Mouse (Mus musculus): Measurements from ENCODE around the gene Adipor1. TPM values are rescaled to one million over a fixed set of nuclear protein-coding genes. Genes with fewer than 3 reads are reported as not detected.

The Adipor1 gene
- 84.4 and 87.4 TPM in 2 replicates for polyA plus RNA-seq (2014; fragmentation: Nextera tagmentation; extraction: Ambion mirVana)

DNA sequence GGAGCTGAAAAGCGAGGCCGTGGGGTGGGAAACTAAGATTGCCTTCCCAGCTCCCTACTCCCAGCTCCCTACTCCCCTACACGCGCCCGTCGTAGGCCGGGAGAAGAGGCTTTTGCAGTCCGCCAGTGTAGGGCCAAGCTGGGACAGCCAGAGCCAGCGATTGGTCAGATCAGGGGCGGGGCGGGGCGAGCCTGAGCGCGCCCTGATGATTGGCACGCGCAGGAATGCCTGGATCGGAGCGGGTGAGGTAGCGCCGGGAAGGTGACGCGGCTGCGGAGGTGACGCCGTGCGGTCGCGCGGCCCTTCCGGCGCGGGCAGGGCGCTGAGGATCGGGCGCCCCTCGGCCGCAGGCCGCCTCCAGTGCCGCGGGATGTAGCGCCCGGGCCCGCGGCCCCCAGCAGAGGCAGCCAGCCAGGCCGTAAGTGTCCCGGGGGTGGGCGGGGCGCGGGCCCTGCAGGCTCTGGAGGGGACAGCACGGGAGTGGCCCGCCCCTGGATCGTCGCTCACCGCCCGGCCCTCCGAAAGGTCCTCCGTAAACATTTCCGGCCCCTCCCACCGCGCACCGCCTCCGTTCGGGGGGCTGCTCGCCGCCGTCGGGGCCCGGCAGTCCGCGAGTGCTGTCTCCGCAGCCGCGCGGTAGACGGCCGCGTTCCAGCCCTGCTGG, at the start of gene Adipor1:
Gene Adipor1, plus strand, starts transcription at position 211 of the 664 bp plus-strand sequence.
- ATAC-seq (ENCODE audit: low read depth), result peak; percentile 100
- H3K4me1 ChIP-seq (ENCODE audit: control insufficient read depth, insufficient read depth, low read length), result peaks cover 42% of the 10 kb centered on the region
- peak within 1 kb of the TSS; percentile 96 for H3K27ac ChIP-seq (ENCODE audit: low read depth, low read length)
- peak within 1 kb of the TSS; percentile 95 for H3K9ac ChIP-seq (replicated peaks; ENCODE audit: low read depth, low read length)
- H3K4me2 ChIP-seq (ENCODE audit: low read depth, low read length), result peak within 1 kb of the TSS; percentile 79
- no peaks in the 10 kb centered on the region for H3K36me3 ChIP-seq (ENCODE audit: control insufficient read depth, insufficient read depth, low read length)
- H3K27me3 ChIP-seq (ENCODE audit: control insufficient read depth, insufficient read depth, low read length), result no peaks in the 10 kb centered on the region
- peak within 1 kb of the TSS; percentile 87 for H3K4me3 ChIP-seq (ENCODE audit: low read depth, low read length)
- H3K9me3 ChIP-seq (ENCODE audit: control insufficient read depth, low read length), result no peaks in the 10 kb centered on the region
- WGBS, result under 1% methylated on average over 71 of the region's 77 CpGs

DNA sequence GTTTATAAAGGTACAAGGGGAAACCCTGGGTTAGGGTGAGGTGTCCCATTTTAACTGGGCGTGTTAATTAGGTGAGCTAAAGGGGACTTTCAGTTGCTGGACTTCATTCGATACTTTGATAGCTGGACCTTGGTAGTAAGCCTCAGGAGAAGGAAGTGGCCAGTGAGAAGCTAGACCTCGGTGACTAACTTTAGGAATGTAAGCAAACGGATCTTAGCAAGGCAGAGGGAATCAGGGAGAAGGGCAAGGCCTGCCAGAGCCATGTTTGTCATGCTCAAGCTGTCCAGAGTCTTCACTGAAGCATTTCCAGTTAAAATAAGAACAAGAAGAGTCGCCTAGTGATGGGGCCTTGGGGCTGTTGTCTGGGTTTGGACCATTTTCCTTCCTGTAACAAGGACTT, 49.7 kb upstream of the Adipor1 start:
- H3K27ac ChIP-seq (ENCODE audit: low read depth, low read length), result no peak overlapping the region
- no peak for ATAC-seq (ENCODE audit: low read depth)
- no peak overlapping the region for H3K4me3 ChIP-seq (ENCODE audit: low read depth, low read length)
- no peaks in the 10 kb centered on the region for H3K36me3 ChIP-seq (ENCODE audit: control insufficient read depth, insufficient read depth, low read length)
- no peaks in the 10 kb centered on the region for H3K27me3 ChIP-seq (ENCODE audit: control insufficient read depth, insufficient read depth, low read length)
- H3K4me1 ChIP-seq (ENCODE audit: control insufficient read depth, insufficient read depth, low read length), result peaks cover 7% of the 10 kb centered on the region; the same call in 1 of the 2 replicates
- 65% methylated on average over 5 of the region's 5 CpGs for WGBS
- no peaks in the 10 kb centered on the region for H3K9me3 ChIP-seq (ENCODE audit: control insufficient read depth, low read length)
- H3K9ac ChIP-seq (replicated peaks; ENCODE audit: low read depth, low read length), result no peak overlapping the region
- H3K4me2 ChIP-seq (ENCODE audit: low read depth, low read length), result no peak overlapping the region

DNA sequence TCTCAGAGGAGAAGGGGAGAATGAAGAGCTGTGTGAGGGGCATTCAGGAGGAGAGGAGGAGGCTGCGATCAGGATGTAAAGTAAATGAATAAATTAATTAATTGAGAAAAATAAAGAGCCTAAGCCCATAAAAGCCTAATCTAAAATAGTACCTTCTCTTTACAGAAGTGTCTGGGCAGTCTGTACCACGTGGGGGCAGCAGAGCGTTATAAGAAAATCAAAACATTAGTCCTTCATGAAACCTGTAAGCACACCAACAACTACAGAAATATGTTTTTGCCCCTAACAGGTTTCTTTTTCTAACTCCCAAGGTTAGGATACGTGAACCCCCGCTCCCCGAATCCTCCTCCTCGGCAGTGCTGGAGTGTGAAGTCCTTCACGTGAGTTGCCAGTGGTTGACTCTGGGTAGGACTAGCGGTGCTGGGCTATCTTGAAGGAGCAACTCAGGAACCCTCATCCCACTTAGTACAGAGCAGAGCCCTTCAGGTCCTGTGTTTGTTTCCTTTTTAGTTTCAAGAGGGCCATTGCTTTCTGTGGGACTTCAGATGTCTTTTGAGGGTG, 46.3 kb upstream of the Adipor1 start:
- Histone ChIP-seq H3K4me1 (ENCODE audit: control insufficient read depth, insufficient read depth, low read length) (no peaks in the 10 kb centered on the region), H3K27ac (ENCODE audit: low read depth, low read length) (no peak overlapping the region), H3K9me3 (ENCODE audit: control insufficient read depth, low read length) (no peaks in the 10 kb centered on the region), H3K27me3 (ENCODE audit: control insufficient read depth, insufficient read depth, low read length) (no peaks in the 10 kb centered on the region), H3K4me3 (ENCODE audit: low read depth, low read length) (no peak overlapping the region), H3K36me3 (ENCODE audit: control insufficient read depth, insufficient read depth, low read length) (no peaks in the 10 kb centered on the region), H3K4me2 (ENCODE audit: low read depth, low read length) (no peak overlapping the region), H3K9ac (replicated peaks; ENCODE audit: low read depth, low read length) (no peak overlapping the region)
- ATAC-seq (ENCODE audit: low read depth), result no peak
- 57% methylated on average over 9 of the region's 9 CpGs for WGBS

DNA sequence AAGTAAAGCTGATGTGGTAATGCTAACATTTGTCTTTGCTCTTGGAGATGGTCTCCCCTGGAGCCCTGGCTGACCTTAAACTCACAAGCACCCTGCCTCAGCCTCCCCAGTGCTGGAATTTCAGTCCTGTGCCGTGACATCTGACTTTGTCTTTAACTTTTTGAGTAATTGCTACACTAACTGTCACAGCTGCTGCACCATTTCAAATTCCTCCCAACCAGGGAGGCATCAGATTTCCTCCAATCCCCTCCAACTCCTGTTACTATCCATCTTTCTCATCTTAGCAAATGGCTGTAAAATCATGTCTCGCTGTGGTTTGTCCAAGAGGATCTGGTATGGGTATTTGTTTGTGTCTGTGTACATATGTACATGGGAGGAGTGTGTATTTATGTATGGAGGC, 41.1 kb upstream of the Adipor1 start:
- Histone ChIP-seq H3K27me3 (ENCODE audit: control insufficient read depth, insufficient read depth, low read length) (no peaks in the 10 kb centered on the region), H3K36me3 (ENCODE audit: control insufficient read depth, insufficient read depth, low read length) (no peaks in the 10 kb centered on the region), H3K9ac (replicated peaks; ENCODE audit: low read depth, low read length) (no peak overlapping the region), H3K4me3 (ENCODE audit: low read depth, low read length) (no peak overlapping the region), H3K27ac (ENCODE audit: low read depth, low read length) (no peak overlapping the region), H3K4me2 (ENCODE audit: low read depth, low read length) (no peak overlapping the region), H3K9me3 (ENCODE audit: control insufficient read depth, low read length) (no peaks in the 10 kb centered on the region), H3K4me1 (ENCODE audit: control insufficient read depth, insufficient read depth, low read length) (no peaks in the 10 kb centered on the region)
- ATAC-seq (ENCODE audit: low read depth), result no peak
- 81% methylated on average over 2 of the region's 2 CpGs for WGBS

DNA sequence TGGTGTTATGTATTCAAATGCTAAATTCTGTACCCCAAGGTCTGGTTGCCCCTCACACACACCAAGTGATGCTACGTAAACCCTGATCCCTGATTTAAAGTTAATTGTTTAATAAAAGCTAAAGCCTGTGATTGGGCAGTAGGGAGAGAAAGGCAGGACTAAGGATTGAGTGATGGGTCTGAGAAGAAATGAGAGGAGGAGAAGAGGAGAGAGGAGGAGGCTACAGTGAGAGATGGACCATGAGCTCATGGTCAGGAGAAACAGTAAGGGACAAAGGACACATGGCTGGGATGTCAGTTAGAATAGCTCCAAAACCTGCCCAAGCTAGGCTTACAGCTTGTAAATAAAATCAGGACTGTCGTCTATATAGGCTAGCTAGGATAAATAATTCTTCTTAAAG, 34.1 kb upstream of the Adipor1 start:
- no peak overlapping the region for H3K4me3 ChIP-seq (ENCODE audit: low read depth, low read length)
- H3K9me3 ChIP-seq (ENCODE audit: control insufficient read depth, low read length), result no peaks in the 10 kb centered on the region
- no peak overlapping the region for H3K4me2 ChIP-seq (ENCODE audit: low read depth, low read length)
- no peaks in the 10 kb centered on the region for H3K27me3 ChIP-seq (ENCODE audit: control insufficient read depth, insufficient read depth, low read length)
- no peak overlapping the region for H3K9ac ChIP-seq (replicated peaks; ENCODE audit: low read depth, low read length)
- 74% methylated on average over 2 of the region's 2 CpGs for WGBS
- no peaks in the 10 kb centered on the region for H3K4me1 ChIP-seq (ENCODE audit: control insufficient read depth, insufficient read depth, low read length)
- ATAC-seq (ENCODE audit: low read depth), result no peak
- no peaks in the 10 kb centered on the region for H3K36me3 ChIP-seq (ENCODE audit: control insufficient read depth, insufficient read depth, low read length)
- no peak overlapping the region for H3K27ac ChIP-seq (ENCODE audit: low read depth, low read length)

DNA sequence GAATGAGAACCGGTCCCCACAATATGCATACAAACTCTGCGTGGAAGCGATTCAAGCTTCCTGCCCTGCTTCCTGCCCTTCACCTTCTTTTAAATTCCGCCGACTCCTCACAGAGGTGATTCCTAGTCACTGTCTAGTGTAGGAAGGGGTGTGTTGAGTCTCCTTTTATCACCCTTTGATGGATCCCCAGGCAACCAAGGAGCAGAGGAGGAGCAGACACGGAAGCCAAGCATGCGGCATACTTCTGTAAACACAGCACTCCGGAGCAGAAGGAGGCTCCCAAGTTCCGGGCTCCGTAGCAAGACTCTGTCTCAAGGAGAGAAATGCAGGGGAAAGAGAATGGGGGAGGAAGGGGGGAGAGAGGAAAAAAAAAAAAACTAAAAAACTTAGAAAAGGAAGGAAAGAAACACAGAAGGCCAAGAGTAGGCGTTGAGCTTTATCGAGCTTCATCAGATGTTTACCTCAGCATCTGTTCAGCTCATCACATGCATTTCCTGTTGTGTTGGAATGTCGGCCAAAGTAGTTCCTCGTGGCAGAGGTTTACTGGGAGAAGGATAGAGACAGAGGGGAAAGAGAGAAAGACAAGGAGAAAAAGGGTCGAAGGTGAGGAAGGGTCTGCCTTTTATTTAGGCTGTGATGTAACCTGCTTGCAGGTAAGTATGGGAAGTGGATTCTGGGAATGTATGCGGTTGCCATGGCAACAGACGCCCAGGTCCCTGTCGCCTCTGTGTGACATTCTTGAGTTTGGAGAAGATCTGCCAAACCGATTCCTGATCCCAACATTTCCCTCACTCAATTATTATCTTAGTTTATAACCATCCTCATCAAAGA, 33.2 kb upstream of the Adipor1 start:
- Histone ChIP-seq H3K9ac (replicated peaks; ENCODE audit: low read depth, low read length) (no peak overlapping the region), H3K4me3 (ENCODE audit: low read depth, low read length) (peak overlapping the region; percentile 16; the same call in 1 of the 2 replicates), H3K9me3 (ENCODE audit: control insufficient read depth, low read length) (no peaks in the 10 kb centered on the region), H3K36me3 (ENCODE audit: control insufficient read depth, insufficient read depth, low read length) (no peaks in the 10 kb centered on the region), H3K4me1 (ENCODE audit: control insufficient read depth, insufficient read depth, low read length) (no peaks in the 10 kb centered on the region), H3K4me2 (ENCODE audit: low read depth, low read length) (peak overlapping the region; percentile 45), H3K27me3 (ENCODE audit: control insufficient read depth, insufficient read depth, low read length) (no peaks in the 10 kb centered on the region), H3K27ac (ENCODE audit: low read depth, low read length) (no peak overlapping the region)
- no peak for ATAC-seq (ENCODE audit: low read depth)
- WGBS, result 13% methylated on average over 19 of the region's 19 CpGs

DNA sequence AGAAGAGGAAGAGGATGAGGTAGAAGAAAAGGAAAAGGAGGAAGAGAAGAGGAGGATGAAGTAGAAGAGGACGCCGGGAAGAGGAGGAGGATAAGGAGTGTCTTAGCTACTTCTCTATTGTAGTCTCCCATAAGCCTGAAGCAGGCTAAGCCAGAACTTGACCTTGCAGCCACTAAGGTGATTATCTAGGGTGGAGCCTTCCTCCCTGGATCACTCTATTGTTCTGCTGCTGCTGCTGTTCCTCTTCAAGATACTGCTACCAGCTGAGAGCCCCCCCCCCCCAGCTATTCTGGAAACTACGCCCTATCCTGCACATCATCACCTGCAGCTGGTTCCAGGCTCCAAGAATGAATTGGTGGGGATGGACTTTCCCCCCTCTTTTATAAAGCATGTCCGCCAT, 30.6 kb upstream of the Adipor1 start:
- no peak for ATAC-seq (ENCODE audit: low read depth)
- no peak overlapping the region for H3K27ac ChIP-seq (ENCODE audit: low read depth, low read length)
- no peak overlapping the region for H3K9ac ChIP-seq (replicated peaks; ENCODE audit: low read depth, low read length)
- H3K9me3 ChIP-seq (ENCODE audit: control insufficient read depth, low read length), result no peaks in the 10 kb centered on the region
- no peak overlapping the region for H3K4me2 ChIP-seq (ENCODE audit: low read depth, low read length)
- 87% methylated on average over 4 of the region's 4 CpGs for WGBS
- H3K27me3 ChIP-seq (ENCODE audit: control insufficient read depth, insufficient read depth, low read length), result no peaks in the 10 kb centered on the region
- no peaks in the 10 kb centered on the region for H3K4me1 ChIP-seq (ENCODE audit: control insufficient read depth, insufficient read depth, low read length)
- H3K36me3 ChIP-seq (ENCODE audit: control insufficient read depth, insufficient read depth, low read length), result no peaks in the 10 kb centered on the region
- no peak overlapping the region for H3K4me3 ChIP-seq (ENCODE audit: low read depth, low read length)

DNA sequence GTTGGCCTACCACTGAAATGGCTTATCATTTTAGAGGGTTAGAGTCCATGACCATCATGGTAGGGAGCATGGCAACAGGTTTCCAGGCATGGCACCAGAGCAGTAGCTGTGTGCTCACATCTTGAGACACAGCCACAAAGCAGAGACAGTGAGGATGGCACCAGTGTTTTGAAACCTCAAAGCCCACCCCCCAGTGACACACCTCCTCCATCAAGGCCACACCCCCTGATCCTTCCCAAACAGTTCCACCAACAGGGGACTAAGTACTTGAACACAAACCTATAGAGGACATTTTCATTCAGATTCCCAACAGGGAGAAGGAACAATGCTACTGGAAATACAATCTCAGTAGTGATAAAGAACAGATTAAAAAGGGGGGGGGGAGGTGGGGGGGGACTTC, 30.0 kb upstream of the Adipor1 start:
- no peak for ATAC-seq (ENCODE audit: low read depth)

DNA sequence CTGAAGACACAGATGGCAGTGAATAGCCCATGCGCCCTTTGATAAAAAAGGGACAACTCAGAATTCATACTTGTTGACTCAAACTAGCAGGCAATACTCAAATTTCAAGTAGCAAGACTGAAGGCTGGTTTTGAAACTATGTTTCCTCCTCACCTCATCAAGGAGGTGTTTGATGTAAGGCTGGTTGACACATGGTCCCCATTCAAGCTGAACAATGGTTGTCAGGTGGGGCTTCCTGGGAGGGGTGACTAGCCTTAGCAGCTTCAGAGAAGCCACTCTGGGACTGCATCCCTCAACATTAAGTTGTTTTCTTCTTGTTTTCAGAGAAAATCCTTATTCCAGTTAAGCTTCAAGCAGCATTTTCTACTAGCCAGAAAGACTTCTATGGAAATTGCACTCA, 29.5 kb upstream of the Adipor1 start, which contains the start of gene 4933406M09Rik:
Gene 4933406M09Rik, plus strand, starts transcription at position 275 of the 400 bp plus-strand sequence.
- no peaks in the 10 kb centered on the region for H3K9me3 ChIP-seq (ENCODE audit: control insufficient read depth, low read length)
- H3K4me2 ChIP-seq (ENCODE audit: low read depth, low read length), result no peak within 1 kb of the TSS
- no peak for ATAC-seq (ENCODE audit: low read depth)
- H3K9ac ChIP-seq (replicated peaks; ENCODE audit: low read depth, low read length), result no peak within 1 kb of the TSS
- H3K4me3 ChIP-seq (ENCODE audit: low read depth, low read length), result no peak within 1 kb of the TSS
- no peaks in the 10 kb centered on the region for H3K36me3 ChIP-seq (ENCODE audit: control insufficient read depth, insufficient read depth, low read length)
- 96% methylated on average over 1 of the region's 1 CpGs for WGBS
- H3K27me3 ChIP-seq (ENCODE audit: control insufficient read depth, insufficient read depth, low read length), result no peaks in the 10 kb centered on the region
- H3K4me1 ChIP-seq (ENCODE audit: control insufficient read depth, insufficient read depth, low read length), result no peaks in the 10 kb centered on the region
- no peak within 1 kb of the TSS for H3K27ac ChIP-seq (ENCODE audit: low read depth, low read length)

More for the DNA sequence above, 30.0 kb upstream of the Adipor1 start:
- H3K27ac ChIP-seq (ENCODE audit: low read depth, low read length), result no peak overlapping the region
- H3K9me3 ChIP-seq (ENCODE audit: control insufficient read depth, low read length), result no peaks in the 10 kb centered on the region
- no peak overlapping the region for H3K9ac ChIP-seq (replicated peaks; ENCODE audit: low read depth, low read length)
- H3K27me3 ChIP-seq (ENCODE audit: control insufficient read depth, insufficient read depth, low read length), result no peaks in the 10 kb centered on the region
- no peaks in the 10 kb centered on the region for H3K36me3 ChIP-seq (ENCODE audit: control insufficient read depth, insufficient read depth, low read length)
- H3K4me1 ChIP-seq (ENCODE audit: control insufficient read depth, insufficient read depth, low read length), result no peaks in the 10 kb centered on the region
- no peak overlapping the region for H3K4me3 ChIP-seq (ENCODE audit: low read depth, low read length)
- H3K4me2 ChIP-seq (ENCODE audit: low read depth, low read length), result no peak overlapping the region
